Mouse (Mus musculus): Measurements from ENCODE around the gene Slc8b1. TPM values are rescaled to one million over a fixed set of nuclear protein-coding genes. Genes with fewer than 3 reads are reported as not detected.

Slc8b1 gene
- polyA plus RNA-seq, 2 experiments = 3.7 to 13.2 TPM

DNA sequence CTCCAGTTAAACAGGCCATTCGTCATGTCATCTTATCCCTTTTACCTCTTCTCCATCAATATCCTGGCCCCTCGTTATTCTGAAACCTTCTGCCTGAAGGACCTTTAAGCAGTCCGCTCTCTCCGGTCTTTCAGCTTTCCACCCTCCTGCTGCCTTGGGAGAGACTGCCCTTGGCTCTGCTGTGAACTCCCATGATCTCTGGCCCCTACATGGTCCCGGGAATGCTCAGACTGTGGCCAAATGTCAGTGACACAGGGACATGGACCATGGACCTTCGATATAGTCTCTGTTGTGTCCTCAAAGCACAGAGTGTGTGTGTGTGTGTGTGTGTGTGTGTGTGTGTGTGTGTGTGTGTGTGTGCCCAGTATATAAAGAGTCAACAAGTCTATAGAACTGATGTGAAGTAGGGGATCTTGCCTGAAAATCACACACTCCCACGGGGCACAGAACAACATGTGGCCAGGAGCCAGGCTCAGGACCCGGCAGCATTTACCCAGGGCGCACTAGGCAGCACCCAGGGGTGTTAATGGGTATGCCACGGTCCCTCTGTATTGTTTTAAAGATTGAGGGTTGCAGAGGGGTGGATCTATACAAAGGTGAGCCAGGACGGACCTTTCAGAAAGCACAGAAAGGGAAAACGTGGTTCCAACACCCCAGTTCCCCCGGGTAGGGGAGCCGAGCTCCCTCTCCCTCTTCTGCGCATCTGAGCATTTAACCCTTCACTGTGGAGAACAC lies 54.4 kb downstream of the Slc8b1 start:
- Histone ChIP-seq H3K27ac (replicated peaks; ENCODE audit: low read depth, low read length) (peak overlapping the region; percentile 84; the same call in 1 of the 2 replicates), H3K4me2 (replicated peaks; ENCODE audit: low read depth, low read length, severe bottlenecking) (no peak overlapping the region), H3K4me3 (replicated peaks; ENCODE audit: low read length) (no peak overlapping the region), H3K4me1 (ENCODE audit: control insufficient read depth, insufficient read depth, low read length) (peaks cover 90% of the 10 kb centered on the region), H3K9me3 (ENCODE audit: control insufficient read depth, low read length) (no peaks in the 10 kb centered on the region), H3K36me3 (ENCODE audit: control insufficient read depth, insufficient read depth, low read length) (no peaks in the 10 kb centered on the region), H3K27me3 (ENCODE audit: control insufficient read depth, insufficient read depth, low read length) (no peaks in the 10 kb centered on the region), H3K9ac (ENCODE audit: low read depth, low read length, severe bottlenecking) (no peak overlapping the region)
- 34% methylated on average over 14 of the region's 15 CpGs for WGBS
- DNase-seq (ENCODE audit: low spot score) = no peak
- no peak for ATAC-seq (ENCODE audit: low FRiP score, low read depth)
- no peak for TF ChIP-seq POLR2A (IDR thresholded peaks at IDR 0.05; ENCODE audit: borderline replicate concordance, extremely low read depth, insufficient read depth, insufficient read length)

DNA sequence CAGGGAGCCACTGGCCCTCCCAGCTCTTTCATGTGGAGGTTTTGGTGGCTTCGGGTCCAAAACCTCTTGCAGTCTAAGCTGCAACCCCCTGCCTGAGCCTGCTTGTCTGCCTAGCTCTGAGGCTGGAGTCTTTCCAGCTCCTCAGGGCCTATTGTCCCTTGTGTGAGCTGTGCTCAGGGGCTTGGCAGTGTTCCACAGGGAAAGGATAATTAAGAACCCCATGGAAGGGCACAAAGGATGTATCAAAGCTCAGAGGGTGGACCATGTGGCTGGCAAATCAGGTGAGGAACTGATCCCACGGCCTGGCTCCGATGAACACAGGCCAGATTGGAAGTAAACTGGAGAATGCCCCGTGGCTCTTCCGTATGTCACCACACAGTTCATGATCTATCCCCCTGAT lies 55.1 kb downstream of the Slc8b1 start:
- 50% methylated on average over 5 of the region's 5 CpGs for WGBS
- H3K27me3 ChIP-seq (ENCODE audit: control insufficient read depth, insufficient read depth, low read length) = no peaks in the 10 kb centered on the region

DNA sequence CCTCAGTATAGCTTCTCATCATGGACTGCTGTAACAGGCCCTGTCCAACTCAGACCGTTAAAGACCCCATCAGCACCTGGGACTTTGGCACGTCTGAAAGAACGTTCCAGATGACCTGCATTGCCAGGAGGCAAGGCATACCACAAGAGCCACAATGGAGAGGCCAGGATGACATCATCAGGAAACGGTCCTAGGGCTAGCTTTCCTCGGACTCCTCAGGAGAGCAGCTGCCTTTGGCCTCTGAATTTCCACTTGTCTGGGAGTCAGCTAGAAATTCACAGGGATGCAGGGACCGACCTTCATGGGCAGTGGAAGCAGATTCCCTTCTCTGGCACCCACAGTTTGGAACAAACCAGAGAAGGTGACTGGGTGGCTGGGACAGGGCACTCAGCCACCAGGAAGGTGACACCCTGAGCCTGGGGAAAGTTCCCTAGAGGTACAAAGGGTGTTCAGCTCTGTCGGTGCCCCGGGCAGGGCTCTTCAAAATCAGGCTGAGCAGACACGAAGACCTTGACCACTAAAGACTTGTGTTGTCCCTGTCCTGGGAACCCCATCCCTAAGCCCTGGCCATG lies 55.8 kb downstream of the Slc8b1 start:
- DNase-seq (ENCODE audit: low spot score) (no peak), ATAC-seq (ENCODE audit: low FRiP score, low read depth) (no peak)
- Histone ChIP-seq H3K4me3 (replicated peaks; ENCODE audit: low read length) (no peak overlapping the region), H3K27me3 (ENCODE audit: control insufficient read depth, insufficient read depth, low read length) (no peaks in the 10 kb centered on the region), H3K36me3 (ENCODE audit: control insufficient read depth, insufficient read depth, low read length) (no peaks in the 10 kb centered on the region), H3K27ac (replicated peaks; ENCODE audit: low read depth, low read length) (peak overlapping the region; percentile 84), H3K4me2 (replicated peaks; ENCODE audit: low read depth, low read length, severe bottlenecking) (peak overlapping the region; percentile 15; the same call in 1 of the 2 replicates), H3K9ac (ENCODE audit: low read depth, low read length, severe bottlenecking) (no peak overlapping the region), H3K4me1 (ENCODE audit: control insufficient read depth, insufficient read depth, low read length) (peaks cover 94% of the 10 kb centered on the region), H3K9me3 (ENCODE audit: control insufficient read depth, low read length) (no peaks in the 10 kb centered on the region)
- TF ChIP-seq POLR2A (IDR thresholded peaks at IDR 0.05; ENCODE audit: borderline replicate concordance, extremely low read depth, insufficient read depth, insufficient read length) = no peak
- 29% methylated on average over 7 of the region's 9 CpGs for whole genome bisulfite sequencing

More for the DNA sequence above, 55.1 kb downstream of the Slc8b1 start:
- Histone ChIP-seq H3K4me2 (replicated peaks; ENCODE audit: low read depth, low read length, severe bottlenecking) (no peak overlapping the region; the same call in 1 of the 2 replicates), H3K36me3 (ENCODE audit: control insufficient read depth, insufficient read depth, low read length) (no peaks in the 10 kb centered on the region), H3K27ac (replicated peaks; ENCODE audit: low read depth, low read length) (peak overlapping the region; percentile 84), H3K9me3 (ENCODE audit: control insufficient read depth, low read length) (no peaks in the 10 kb centered on the region), H3K9ac (ENCODE audit: low read depth, low read length, severe bottlenecking) (no peak overlapping the region), H3K4me3 (replicated peaks; ENCODE audit: low read length) (no peak overlapping the region), H3K4me1 (ENCODE audit: control insufficient read depth, insufficient read depth, low read length) (peaks cover 90% of the 10 kb centered on the region)
- no peak for ATAC-seq (ENCODE audit: low FRiP score, low read depth)
- TF ChIP-seq POLR2A (IDR thresholded peaks at IDR 0.05; ENCODE audit: borderline replicate concordance, extremely low read depth, insufficient read depth, insufficient read length) = no peak
- DNase-seq (ENCODE audit: low spot score) = no peak

DNA sequence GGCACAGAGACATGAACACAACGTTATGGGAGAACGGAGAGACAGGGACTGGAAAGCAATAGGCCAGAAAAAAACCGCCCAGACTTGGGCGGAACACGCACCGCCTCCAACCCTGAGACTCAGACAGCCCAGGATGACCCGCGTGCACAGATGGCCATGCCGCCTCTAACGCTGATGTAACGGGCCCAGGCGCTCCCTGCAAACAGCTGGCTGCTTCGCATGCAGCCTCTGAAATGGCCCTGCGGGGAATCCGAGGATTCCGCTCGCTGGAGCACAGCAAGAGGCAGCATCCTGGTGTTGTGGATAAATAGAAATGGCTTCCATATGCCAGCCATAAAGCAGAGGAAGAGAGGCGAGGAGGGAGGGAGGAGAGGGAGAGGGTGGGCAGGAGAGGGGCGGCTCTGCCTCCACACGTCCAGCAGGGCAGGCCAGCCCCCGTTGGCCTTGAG lies 56.3 kb downstream of the Slc8b1 start:
- no peak overlapping the region for H3K4me3 ChIP-seq (replicated peaks; ENCODE audit: low read length)
- peak overlapping the region; percentile 84 for H3K27ac ChIP-seq (replicated peaks; ENCODE audit: low read depth, low read length)
- DNase-seq (ENCODE audit: low spot score) (peak; percentile 83), ATAC-seq (ENCODE audit: low FRiP score, low read depth) (peak; percentile 67)
- no peaks in the 10 kb centered on the region for H3K9me3 ChIP-seq (ENCODE audit: control insufficient read depth, low read length)
- no peak for TF ChIP-seq POLR2A (IDR thresholded peaks at IDR 0.05; ENCODE audit: borderline replicate concordance, extremely low read depth, insufficient read depth, insufficient read length)
- WGBS = 9% methylated on average over 21 of the region's 21 CpGs
- no peaks in the 10 kb centered on the region for H3K27me3 ChIP-seq (ENCODE audit: control insufficient read depth, insufficient read depth, low read length)
- no peaks in the 10 kb centered on the region for H3K36me3 ChIP-seq (ENCODE audit: control insufficient read depth, insufficient read depth, low read length)
- H3K4me2 ChIP-seq (replicated peaks; ENCODE audit: low read depth, low read length, severe bottlenecking) = peak overlapping the region; percentile 8; the same call in 1 of the 2 replicates
- peaks cover 94% of the 10 kb centered on the region for H3K4me1 ChIP-seq (ENCODE audit: control insufficient read depth, insufficient read depth, low read length)
- peak overlapping the region; percentile 28; the same call in 1 of the 2 replicates for H3K9ac ChIP-seq (ENCODE audit: low read depth, low read length, severe bottlenecking)

DNA sequence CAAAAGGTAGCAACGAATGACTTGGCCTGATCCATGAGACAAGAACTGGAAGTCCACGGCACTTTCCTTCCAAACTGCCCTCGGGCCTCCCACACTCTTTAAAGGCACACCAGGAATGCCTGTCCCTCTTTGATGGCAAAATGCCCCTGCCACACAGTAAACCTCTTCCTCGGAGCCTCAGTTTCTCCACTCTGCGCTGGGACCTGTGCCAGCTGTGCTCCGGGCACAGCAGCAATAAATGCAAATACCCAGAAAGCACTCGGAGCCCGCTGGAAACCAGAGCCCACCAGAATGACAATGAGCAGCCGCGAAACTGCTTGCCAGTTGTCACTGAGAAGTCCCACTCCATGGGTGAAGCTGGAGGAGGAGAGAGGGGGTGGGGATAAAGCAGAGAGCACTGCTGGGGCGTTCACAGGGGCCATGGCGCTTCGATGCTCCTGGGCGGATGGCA lies 56.8 kb downstream of the Slc8b1 start:
- TF ChIP-seq POLR2A (IDR thresholded peaks at IDR 0.05; ENCODE audit: borderline replicate concordance, extremely low read depth, insufficient read depth, insufficient read length) = no peak
- 22% methylated on average over 14 of the region's 14 CpGs for WGBS
- H3K4me2 ChIP-seq (replicated peaks; ENCODE audit: low read depth, low read length, severe bottlenecking) = peak overlapping the region; percentile 8; the same call in 1 of the 2 replicates
- no peak for DNase-seq (ENCODE audit: low spot score)
- H3K27me3 ChIP-seq (ENCODE audit: control insufficient read depth, insufficient read depth, low read length) = no peaks in the 10 kb centered on the region
- H3K4me3 ChIP-seq (replicated peaks; ENCODE audit: low read length) = no peak overlapping the region
- peak overlapping the region; percentile 84 for H3K27ac ChIP-seq (replicated peaks; ENCODE audit: low read depth, low read length)
- H3K9me3 ChIP-seq (ENCODE audit: control insufficient read depth, low read length) = no peaks in the 10 kb centered on the region
- peaks cover 92% of the 10 kb centered on the region for H3K4me1 ChIP-seq (ENCODE audit: control insufficient read depth, insufficient read depth, low read length)
- no peaks in the 10 kb centered on the region for H3K36me3 ChIP-seq (ENCODE audit: control insufficient read depth, insufficient read depth, low read length)
- peak overlapping the region; percentile 28 for H3K9ac ChIP-seq (ENCODE audit: low read depth, low read length, severe bottlenecking)
- no peak for ATAC-seq (ENCODE audit: low FRiP score, low read depth)
